Mouse (Mus musculus) urinary bladder, postnatal 4 days (tissue): ENCODE results near the gene Mdfi.

Source experiments
- DNase-seq, 2 experiments: peaks; one replicate each; pipeline ENCODE4 v3.0.0; 2021 to 2022; ENCODE audit warnings: low spot score in 2 of 2

Mdfi gene

GRCm38 (mm10) chr17:47802806-47803205, 31.7 kb downstream of the Mdfi start:
- no peak for DNase-seq

- DNase-seq, result no peak
These were observed 37.1 kb downstream of the Mdfi start for GRCm38 (mm10) chr17:47797383-47797782.

- no peak for DNase-seq
These were observed 37.5 kb downstream of the Mdfi start for GRCm38 (mm10) chr17:47796968-47797367.

- no peak for DNase-seq
These were observed 38.2 kb downstream of the Mdfi start for GRCm38 (mm10) chr17:47796156-47796816.

- no peak for DNase-seq
These were observed 39.0 kb downstream of the Mdfi start for GRCm38 (mm10) chr17:47795446-47795845.

- DNase-seq, result peak; percentile 72 to 86
These were observed 41.1 kb downstream of the Mdfi start for GRCm38 (mm10) chr17:47793377-47793776.

GRCm38 (mm10) chr17:47792098-47792863, 42.2 kb downstream of the Mdfi start:
- DNase-seq, result peak; percentile 73 to 81

GRCm38 (mm10) chr17:47788996-47789395, 45.5 kb downstream of the Mdfi start:
- DNase-seq, result no peak

GRCm38 (mm10) chr17:47788306-47788705, 46.2 kb downstream of the Mdfi start:
- DNase-seq, result no peak

GRCm38 (mm10) chr17:47787632-47788031, 46.9 kb downstream of the Mdfi start:
- DNase-seq, result no peak

GRCm38 (mm10) chr17:47784411-47784810, 50.1 kb downstream of the Mdfi start:
- DNase-seq, result no peak

- no peak for DNase-seq
These were observed 50.9 kb downstream of the Mdfi start for GRCm38 (mm10) chr17:47783445-47784223.

GRCm38 (mm10) chr17:47782486-47782885, 52.0 kb downstream of the Mdfi start:
- no peak for DNase-seq

GRCm38 (mm10) chr17:47780470-47780869, 54.0 kb downstream of the Mdfi start:
- DNase-seq, result no peak

GRCm38 (mm10) chr17:47777141-47777540, 57.4 kb downstream of the Mdfi start:
- no peak for DNase-seq

GRCm38 (mm10) chr17:47773604-47774003, 60.9 kb downstream of the Mdfi start:
- DNase-seq, result no peak

- DNase-seq, result no peak
These were observed 64.8 kb downstream of the Mdfi start for GRCm38 (mm10) chr17:47769389-47770299.

GRCm38 (mm10) chr17:47768707-47769276, 65.7 kb downstream of the Mdfi start:
- DNase-seq, result no peak

GRCm38 (mm10) chr17:47767456-47768141, 66.9 kb downstream of the Mdfi start:
- DNase-seq, result no peak

GRCm38 (mm10) chr17:47767081-47767455, 67.4 kb downstream of the Mdfi start:
- no peak for DNase-seq
